Mouse (Mus musculus) ovary, adult 18-20 months (tissue): ENCODE data around the gene Mamdc4.
A peak's percentile ranks its signal among the peaks of the same experiment; 100 is the strongest.
"Not testable (repeated sequence)": the region's sequence is repeated elsewhere in the genome, so short reads cannot be mapped to it uniquely, and the experiment has no call there.

Experiments
- DNase-seq: peaks from one replicate; pipeline ENCODE4 v3.0.0; 2022; ENCODE audit warnings: low spot score, mixed read lengths

Gene Mamdc4

GRCm38 (mm10) chr2:25558774-25559173 lies 15.9 kb downstream of the Mamdc4 start:
- no peak for DNase-seq

- DNase-seq: no peak
Measured at GRCm38 (mm10) chr2:25557964-25558360, 16.7 kb downstream of the Mamdc4 start.

- DNase-seq: peak; percentile 92
Measured at GRCm38 (mm10) chr2:25557221-25557963, 17.3 kb downstream of the Mamdc4 start, which contains the start of gene Edf1. Gene Edf1, plus strand, starts transcription at chr2:25557847.

GRCm38 (mm10) chr2:25556296-25556695 lies 18.3 kb downstream of the Mamdc4 start:
- DNase-seq: no peak

- DNase-seq: not testable (repeated sequence)
Measured at GRCm38 (mm10) chr2:25555479-25555878, 19.2 kb downstream of the Mamdc4 start.

GRCm38 (mm10) chr2:25553171-25553786 lies 21.4 kb downstream of the Mamdc4 start:
- DNase-seq: not testable (repeated sequence)

- DNase-seq: no peak
Measured at GRCm38 (mm10) chr2:25551186-25551585, 23.5 kb downstream of the Mamdc4 start.

- DNase-seq: no peak
Measured at GRCm38 (mm10) chr2:25549021-25549991, 25.3 kb downstream of the Mamdc4 start.

GRCm38 (mm10) chr2:25546811-25547491 lies 27.7 kb downstream of the Mamdc4 start, which contains the start of gene Traf2:
Gene Traf2, minus strand, starts transcription at chr2:25546940.
- peak; percentile 98 for DNase-seq

GRCm38 (mm10) chr2:25545996-25546810 lies 28.4 kb downstream of the Mamdc4 start:
- DNase-seq: no peak

GRCm38 (mm10) chr2:25541644-25542367 lies 32.8 kb downstream of the Mamdc4 start:
- DNase-seq: no peak

GRCm38 (mm10) chr2:25540541-25540948 lies 34.1 kb downstream of the Mamdc4 start:
- no peak for DNase-seq

GRCm38 (mm10) chr2:25536531-25536930 lies 38.1 kb downstream of the Mamdc4 start:
- DNase-seq: peak; percentile 34

- DNase-seq: no peak
Measured at GRCm38 (mm10) chr2:25534866-25535182, 39.8 kb downstream of the Mamdc4 start.

GRCm38 (mm10) chr2:25534178-25534865 lies 40.3 kb downstream of the Mamdc4 start:
- DNase-seq: peak; percentile 78

GRCm38 (mm10) chr2:25533707-25534106 lies 40.9 kb downstream of the Mamdc4 start:
- DNase-seq: no peak

- no peak for DNase-seq
Measured at GRCm38 (mm10) chr2:25526510-25527302, 47.9 kb downstream of the Mamdc4 start.
